Mouse (Mus musculus): ENCODE data around the gene Lmnb2.

The Lmnb2 gene

GRCm38 (mm10) chr10:80917779-80918434 is at the start of gene Lmnb2:
Gene Lmnb2, minus strand, starts transcription at chr10:80918245.
- DNase-seq (ENCODE audit: low spot score), result peak; percentile 56

- DNase-seq (ENCODE audit: low spot score), result no peak
Observed at GRCm38 (mm10) chr10:80967101-80967656, 49.1 kb upstream of the Lmnb2 start.

- DNase-seq (ENCODE audit: low spot score), result peak; percentile 74
Observed at GRCm38 (mm10) chr10:80966296-80966695, 48.3 kb upstream of the Lmnb2 start.

- DNase-seq (ENCODE audit: low spot score), result peak; percentile 88
Observed at GRCm38 (mm10) chr10:80963031-80963975, 45.3 kb upstream of the Lmnb2 start.

GRCm38 (mm10) chr10:80962585-80962984 is 44.5 kb upstream of the Lmnb2 start:
- DNase-seq (ENCODE audit: low spot score), result peak; percentile 80

- DNase-seq (ENCODE audit: low spot score), result peak; percentile 86
Observed at GRCm38 (mm10) chr10:80962051-80962472, 44.0 kb upstream of the Lmnb2 start.

GRCm38 (mm10) chr10:80960551-80961508 is 42.8 kb upstream of the Lmnb2 start:
- peak; percentile 87 for DNase-seq (ENCODE audit: low spot score)

GRCm38 (mm10) chr10:80958979-80959637 is 41.1 kb upstream of the Lmnb2 start:
- DNase-seq (ENCODE audit: low spot score), result no peak

- DNase-seq (ENCODE audit: low spot score), result no peak
Observed at GRCm38 (mm10) chr10:80957791-80958190, 39.7 kb upstream of the Lmnb2 start.

- DNase-seq (ENCODE audit: low spot score), result no peak
Observed at GRCm38 (mm10) chr10:80956901-80957300, 38.9 kb upstream of the Lmnb2 start.

GRCm38 (mm10) chr10:80956385-80956784 is 38.3 kb upstream of the Lmnb2 start:
- no peak for DNase-seq (ENCODE audit: low spot score)

- peak; percentile 71 for DNase-seq (ENCODE audit: low spot score)
Observed at GRCm38 (mm10) chr10:80955536-80955935, 37.5 kb upstream of the Lmnb2 start.

- no peak for DNase-seq (ENCODE audit: low spot score)
Observed at GRCm38 (mm10) chr10:80954843-80955242, 36.8 kb upstream of the Lmnb2 start.

- DNase-seq (ENCODE audit: low spot score), result no peak
Observed at GRCm38 (mm10) chr10:80954415-80954814, 36.4 kb upstream of the Lmnb2 start.

GRCm38 (mm10) chr10:80952449-80952848 is 34.4 kb upstream of the Lmnb2 start:
- DNase-seq (ENCODE audit: low spot score), result no peak

- no peak for DNase-seq (ENCODE audit: low spot score)
Observed at GRCm38 (mm10) chr10:80951761-80952390, 33.8 kb upstream of the Lmnb2 start.

GRCm38 (mm10) chr10:80950314-80950713 is 32.3 kb upstream of the Lmnb2 start:
- DNase-seq (ENCODE audit: low spot score), result no peak

GRCm38 (mm10) chr10:80949081-80949480 is 31.0 kb upstream of the Lmnb2 start:
- no peak for DNase-seq (ENCODE audit: low spot score)

- DNase-seq (ENCODE audit: low spot score), result peak; percentile 70
Observed at GRCm38 (mm10) chr10:80948570-80948969, 30.5 kb upstream of the Lmnb2 start.

- no peak for DNase-seq (ENCODE audit: low spot score)
Observed at GRCm38 (mm10) chr10:80947802-80948201, 29.8 kb upstream of the Lmnb2 start.
